Mouse (Mus musculus) kidney, postnatal 4 days (tissue): ENCODE results near the gene Ccdc43.

Experiments used
- DNase-seq, 2 experiments: peaks; one replicate each; pipeline ENCODE4 v3.0.0; 2021; ENCODE audit warnings: mixed read lengths in 2 of 2

The Ccdc43 gene

DNA sequence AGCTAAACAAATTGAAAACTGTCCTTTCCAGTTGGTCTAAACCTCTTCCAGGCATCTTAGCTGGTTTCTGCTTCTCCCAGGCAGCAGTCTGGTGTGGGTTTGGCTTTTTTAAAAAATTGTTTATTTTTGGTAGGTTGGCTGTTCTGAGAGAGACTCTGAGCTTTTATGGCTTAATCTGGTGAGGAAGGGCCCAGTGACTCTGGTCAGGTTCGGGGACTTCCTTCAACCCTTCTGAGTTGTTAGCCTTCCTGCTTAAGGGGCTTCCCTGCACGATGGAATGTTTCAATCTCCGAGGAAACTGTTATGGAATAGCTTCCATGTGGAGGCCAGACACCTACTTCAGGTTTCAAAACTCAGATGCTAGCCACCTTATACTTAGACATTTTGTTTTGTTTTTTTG, 34.2 kb downstream of the Ccdc43 start, which contains the start of gene Meioc:
Gene Meioc, plus strand, starts transcription at position 301 of the 400 bp plus-strand sequence.
- DNase-seq, result no peak

DNA sequence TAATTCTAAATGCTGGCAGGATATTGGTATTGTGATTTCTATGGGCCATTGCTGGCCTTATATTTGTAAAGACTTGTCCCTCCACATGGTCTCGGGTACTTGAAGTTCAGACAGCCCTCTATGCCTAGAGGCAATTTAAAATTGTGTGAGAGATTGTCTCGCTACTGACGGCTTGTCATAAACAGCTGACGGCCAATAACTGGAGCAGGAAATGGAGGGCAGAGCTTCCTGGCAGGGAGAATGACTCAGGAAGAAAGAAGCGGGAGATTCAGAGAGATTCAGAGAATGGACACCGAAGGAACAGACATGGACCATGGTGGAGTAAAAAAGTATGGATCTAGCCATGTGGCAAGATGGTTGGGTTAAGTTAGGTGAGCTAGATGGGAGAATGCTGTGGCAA, 40.7 kb downstream of the Ccdc43 start:
- DNase-seq, result no peak

DNA sequence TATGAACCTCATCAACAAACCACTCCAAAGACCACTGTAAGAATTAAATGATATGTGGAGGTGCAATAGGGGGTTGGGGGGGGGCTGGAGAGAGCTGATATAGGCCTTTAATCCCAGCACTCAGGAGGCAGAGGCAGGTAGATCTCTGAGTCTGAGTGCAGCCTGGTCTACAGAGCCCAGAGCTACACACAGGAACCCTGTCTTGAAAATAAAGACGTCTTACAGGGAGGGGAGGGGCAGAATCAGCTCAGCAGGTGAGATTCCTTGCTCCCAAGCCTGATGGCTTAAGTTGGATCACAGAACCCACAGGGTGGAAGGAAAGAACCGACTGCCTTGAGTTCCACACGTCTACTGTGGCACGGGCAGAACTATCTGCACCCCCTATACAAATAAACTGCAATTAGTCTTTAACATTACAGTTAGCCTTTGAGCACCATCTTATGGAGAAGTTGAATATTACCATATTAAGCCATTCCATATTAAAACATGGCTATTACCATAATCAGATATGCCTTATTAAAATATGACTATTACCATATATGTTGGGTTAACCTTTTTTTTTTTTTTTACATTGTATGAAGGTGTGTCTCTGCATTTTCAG, 41.2 kb downstream of the Ccdc43 start:
- no peak for DNase-seq

DNA sequence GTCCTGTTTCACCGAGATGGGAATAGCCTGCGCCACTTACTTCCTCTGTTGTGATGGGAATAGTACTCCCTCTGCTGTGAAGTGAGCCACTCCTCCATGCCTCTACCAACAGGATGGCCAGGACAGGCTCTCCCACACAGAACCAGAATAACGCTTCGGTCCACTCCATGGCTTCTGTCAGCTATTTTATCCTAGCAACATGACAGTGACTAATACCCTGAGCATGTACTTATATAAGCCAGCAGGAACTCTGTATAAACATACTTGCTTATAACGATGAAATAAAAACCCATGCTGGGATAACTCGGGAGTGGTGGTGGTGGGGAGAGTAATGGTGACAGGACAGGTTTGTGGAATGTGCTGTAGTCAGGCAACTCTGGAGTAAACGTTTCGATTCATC, 41.7 kb downstream of the Ccdc43 start:
- DNase-seq, result peak in 1 of 2 experiments; percentile 28

- peak; percentile 42 to 61 for DNase-seq
Measured at GRCm38 (mm10) chr11:102652844-102653243, 44.7 kb downstream of the Ccdc43 start.

- peak; percentile 85 to 86 for DNase-seq
Measured at GRCm38 (mm10) chr11:102651381-102651780, 46.2 kb downstream of the Ccdc43 start.

DNA sequence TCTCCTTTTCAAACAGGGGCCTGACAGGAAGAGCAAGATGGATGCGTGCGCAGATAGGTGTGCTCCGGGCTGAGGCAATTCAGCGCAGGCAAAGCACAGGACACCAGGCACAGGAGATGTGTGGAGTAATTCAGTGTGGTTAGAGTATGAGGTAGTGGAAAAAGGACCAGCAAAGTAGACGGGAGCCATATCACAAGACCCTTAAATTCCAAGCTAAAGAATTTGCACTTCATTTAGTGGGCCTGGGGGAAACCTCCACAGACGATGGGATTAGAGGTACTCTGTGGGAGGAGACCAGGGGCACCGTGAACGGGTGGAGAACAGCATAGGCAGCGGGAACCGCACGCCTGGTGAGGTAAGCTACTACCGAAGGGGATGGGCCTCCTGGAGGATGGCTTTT, 49.7 kb downstream of the Ccdc43 start:
- no peak for DNase-seq

GRCm38 (mm10) chr11:102646226-102646625, 51.4 kb downstream of the Ccdc43 start:
- DNase-seq, result no peak

DNA sequence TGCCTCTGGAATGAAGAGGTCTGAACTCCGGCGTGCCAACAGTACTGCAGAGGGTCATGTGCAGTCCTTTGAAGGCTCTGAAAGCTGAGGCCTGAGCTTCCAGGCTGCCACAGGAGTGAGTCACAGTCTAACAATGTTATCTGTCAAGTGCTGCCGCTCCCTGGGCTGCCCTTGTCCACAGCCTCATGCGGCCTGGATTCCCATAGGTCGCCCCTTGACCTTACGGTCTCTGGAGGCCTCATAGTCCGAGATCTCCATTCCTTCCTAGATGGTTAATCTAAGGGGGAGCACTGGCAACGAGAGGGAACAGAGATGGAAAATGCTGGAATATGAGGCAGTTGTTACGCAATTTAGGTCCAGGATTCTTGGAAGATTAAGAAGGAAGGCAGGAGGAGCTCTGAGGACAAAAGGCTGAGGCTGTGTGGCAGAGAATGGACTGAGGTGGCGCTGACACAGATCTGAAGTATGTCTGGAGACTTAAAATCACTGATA, 53.6 kb downstream of the Ccdc43 start:
- DNase-seq, result peak in 1 of 2 experiments; percentile 36

DNA sequence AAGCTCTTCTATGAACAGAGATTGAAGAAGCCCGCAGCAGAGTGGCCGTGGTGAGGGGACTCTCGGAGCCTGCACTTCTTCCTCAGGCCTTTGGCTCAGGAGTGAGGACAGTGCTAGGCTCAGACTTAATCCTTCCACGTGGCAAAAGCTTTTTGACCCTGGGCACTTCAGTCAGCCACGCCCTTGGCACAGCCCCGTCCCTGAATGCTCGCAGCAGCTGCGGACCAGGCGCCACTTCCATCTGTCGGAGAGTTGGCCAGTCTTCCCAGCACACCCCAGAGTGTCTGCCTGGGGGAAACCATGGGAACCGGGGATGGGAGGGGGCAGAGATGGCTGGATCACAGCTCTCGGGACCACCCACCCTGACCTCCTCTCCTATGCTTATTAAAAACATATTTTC, 60.7 kb downstream of the Ccdc43 start:
- DNase-seq, result no peak
